Mouse (Mus musculus): ENCODE data around the gene Tfb2m. TPM values are rescaled to one million over a fixed set of nuclear protein-coding genes. Genes with fewer than 3 reads are reported as not detected.
A peak's percentile ranks its signal among the peaks of the same experiment; 100 is the strongest.

Tfb2m gene
- total RNA-seq, 1 experiment, result 18.7 TPM

DNA sequence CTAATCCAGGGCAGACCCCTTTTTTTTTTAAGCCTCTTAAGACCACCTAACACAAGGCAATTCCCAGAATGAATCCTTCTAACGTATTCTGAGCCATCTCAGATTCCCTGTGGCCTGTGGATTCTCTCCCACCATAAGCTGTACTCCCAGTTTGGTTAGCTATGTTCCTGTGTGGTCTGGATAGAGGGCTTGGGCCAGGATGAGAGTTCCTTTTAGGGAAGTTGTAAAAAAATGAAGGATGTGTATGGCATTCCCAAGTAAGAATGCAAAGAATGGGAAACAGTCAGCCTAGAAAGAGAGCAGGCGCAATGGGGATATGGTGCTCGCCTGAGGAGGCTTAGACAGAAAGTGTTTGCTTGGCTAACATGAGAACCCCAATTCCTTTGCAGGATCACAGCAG is 46.8 kb downstream of the Tfb2m start:
- Histone ChIP-seq H3K27ac (ENCODE audit: insufficient read depth, low read depth, low read length, poor library complexity, severe bottlenecking) (no peak overlapping the region), H3K36me3 (ENCODE audit: control insufficient read depth, insufficient read depth, low read length, poor library complexity, severe bottlenecking) (peaks cover 3% of the 10 kb centered on the region; the same call in 1 of the 2 replicates), H3K4me1 (ENCODE audit: control insufficient read depth in 2 of 2, insufficient read depth in 2 of 2, low read length in 2 of 2, poor library complexity in 1 of 2) (no peaks in the 10 kb centered on the region; a peak in 1 of 4 replicates), H3K4me3 (ENCODE audit: insufficient read depth in 1 of 2, low read depth in 1 of 2, low read length in 2 of 2, poor library complexity in 1 of 2, severe bottlenecking in 1 of 2) (no peak overlapping the region), H3K9me3 (ENCODE audit: control insufficient read depth, insufficient read depth, low read depth, low read length) (no peaks in the 10 kb centered on the region), H3K9ac (ENCODE audit: insufficient read depth, low read depth, low read length, poor library complexity, severe bottlenecking) (no peak overlapping the region)
- in situ Hi-C loops (cut with MboI; ENCODE audit: low sequenced_read_pairs in 2 of 2, unreplicated experiment in 2 of 2), result no loop called here
- TF ChIP-seq ZNF384 (IDR thresholded peaks at IDR 0.05; ENCODE audit: low read depth, low read length), result no peak
- TF ChIP-seq HCFC1 (IDR thresholded peaks at IDR 0.05; ENCODE audit: borderline replicate concordance, insufficient read depth, low read length), result no peak
- TF ChIP-seq CHD2 (IDR thresholded peaks at IDR 0.05; ENCODE audit: low read depth, low read length), result no peak
- TF ChIP-seq ZC3H11A (IDR thresholded peaks at IDR 0.05; ENCODE audit: borderline replicate concordance, low read depth, low read length), result no peak
- TF ChIP-seq MAFK (IDR thresholded peaks at IDR 0.05; ENCODE audit: insufficient read depth, low read depth, low read length), result no peak
- no peak for DNase-seq (ENCODE audit: low read depth, low spot score)

DNA sequence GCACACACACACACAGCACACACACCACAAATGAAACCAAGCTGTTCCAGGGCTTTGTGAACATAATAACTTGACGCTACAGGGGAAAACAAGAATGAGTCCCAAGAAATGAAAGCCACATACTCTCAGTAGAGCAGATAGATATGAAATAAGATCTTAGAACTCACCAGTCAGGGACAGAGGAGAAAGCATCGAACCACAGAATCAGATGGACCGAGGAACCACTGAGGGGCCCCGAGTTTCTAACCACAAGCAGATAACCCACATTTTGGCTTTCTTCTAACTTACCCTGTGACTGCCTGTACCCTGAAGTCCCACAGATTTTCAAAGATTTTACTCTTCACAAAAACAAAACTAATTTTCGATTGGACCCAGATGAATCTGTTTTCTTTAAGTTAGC is 53.2 kb downstream of the Tfb2m start:
- Histone ChIP-seq H3K9me3 (ENCODE audit: control insufficient read depth, insufficient read depth, low read depth, low read length) (no peaks in the 10 kb centered on the region), H3K9ac (ENCODE audit: insufficient read depth, low read depth, low read length, poor library complexity, severe bottlenecking) (no peak overlapping the region), H3K4me3 (ENCODE audit: insufficient read depth in 1 of 2, low read depth in 1 of 2, low read length in 2 of 2, poor library complexity in 1 of 2, severe bottlenecking in 1 of 2) (no peak overlapping the region), H3K4me1 (ENCODE audit: control insufficient read depth in 2 of 2, insufficient read depth in 2 of 2, low read length in 2 of 2, poor library complexity in 1 of 2) (peaks cover 0 to 2% of the 10 kb centered on the region in 2 experiments; a peak in 1 of 4 replicates), H3K27ac (ENCODE audit: insufficient read depth, low read depth, low read length, poor library complexity, severe bottlenecking) (no peak overlapping the region), H3K36me3 (ENCODE audit: control insufficient read depth, insufficient read depth, low read length, poor library complexity, severe bottlenecking) (no peaks in the 10 kb centered on the region)
- TF ChIP-seq ZC3H11A (IDR thresholded peaks at IDR 0.05; ENCODE audit: borderline replicate concordance, low read depth, low read length), result no peak
- TF ChIP-seq CHD2 (IDR thresholded peaks at IDR 0.05; ENCODE audit: low read depth, low read length), result no peak
- no peak for TF ChIP-seq ZNF384 (IDR thresholded peaks at IDR 0.05; ENCODE audit: low read depth, low read length)
- TF ChIP-seq MAFK (IDR thresholded peaks at IDR 0.05; ENCODE audit: insufficient read depth, low read depth, low read length), result no peak
- TF ChIP-seq HCFC1 (IDR thresholded peaks at IDR 0.05; ENCODE audit: borderline replicate concordance, insufficient read depth, low read length), result no peak
- DNase-seq (ENCODE audit: low read depth, low spot score), result no peak
- in situ Hi-C loops (cut with MboI; ENCODE audit: low sequenced_read_pairs in 2 of 2, unreplicated experiment in 2 of 2), result no loop called here

- Histone ChIP-seq H3K9ac (ENCODE audit: insufficient read depth, low read depth, low read length, poor library complexity, severe bottlenecking) (no peak overlapping the region), H3K36me3 (ENCODE audit: control insufficient read depth, insufficient read depth, low read length, poor library complexity, severe bottlenecking) (no peaks in the 10 kb centered on the region), H3K4me1 (ENCODE audit: control insufficient read depth in 2 of 2, insufficient read depth in 2 of 2, low read length in 2 of 2, poor library complexity in 1 of 2) (peaks cover 17 to 19% of the 10 kb centered on the region in 2 experiments), H3K27ac (ENCODE audit: insufficient read depth, low read depth, low read length, poor library complexity, severe bottlenecking) (no peak overlapping the region), H3K9me3 (ENCODE audit: control insufficient read depth, insufficient read depth, low read depth, low read length) (no peaks in the 10 kb centered on the region), H3K4me3 (ENCODE audit: insufficient read depth in 1 of 2, low read depth in 1 of 2, low read length in 2 of 2, poor library complexity in 1 of 2, severe bottlenecking in 1 of 2) (no peak overlapping the region)
- TF ChIP-seq ZC3H11A (IDR thresholded peaks at IDR 0.05; ENCODE audit: borderline replicate concordance, low read depth, low read length) (no peak), CHD2 (IDR thresholded peaks at IDR 0.05; ENCODE audit: low read depth, low read length) (no peak), HCFC1 (IDR thresholded peaks at IDR 0.05; ENCODE audit: borderline replicate concordance, insufficient read depth, low read length) (no peak), MAFK (IDR thresholded peaks at IDR 0.05; ENCODE audit: insufficient read depth, low read depth, low read length) (no peak), ZNF384 (IDR thresholded peaks at IDR 0.05; ENCODE audit: low read depth, low read length) (no peak)
- DNase-seq (ENCODE audit: low read depth, low spot score), result no peak
- in situ Hi-C loops (cut with MboI; ENCODE audit: low sequenced_read_pairs in 2 of 2, unreplicated experiment in 2 of 2), result no loop called here
These were observed 57.5 kb downstream of the Tfb2m start for GRCm38 (mm10) chr1:179488520-179488919.

- no peak overlapping the region for H3K9ac ChIP-seq (ENCODE audit: insufficient read depth, low read depth, low read length, poor library complexity, severe bottlenecking)
- H3K27ac ChIP-seq (ENCODE audit: insufficient read depth, low read depth, low read length, poor library complexity, severe bottlenecking), result no peak overlapping the region
- no peaks in the 10 kb centered on the region for H3K9me3 ChIP-seq (ENCODE audit: control insufficient read depth, insufficient read depth, low read depth, low read length)
- in situ Hi-C loops (cut with MboI; ENCODE audit: low sequenced_read_pairs in 2 of 2, unreplicated experiment in 2 of 2), result no loop called here
- H3K36me3 ChIP-seq (ENCODE audit: control insufficient read depth, insufficient read depth, low read length, poor library complexity, severe bottlenecking), result no peaks in the 10 kb centered on the region
- TF ChIP-seq MAFK (IDR thresholded peaks at IDR 0.05; ENCODE audit: insufficient read depth, low read depth, low read length) (no peak), ZC3H11A (IDR thresholded peaks at IDR 0.05; ENCODE audit: borderline replicate concordance, low read depth, low read length) (no peak), CHD2 (IDR thresholded peaks at IDR 0.05; ENCODE audit: low read depth, low read length) (no peak), ZNF384 (IDR thresholded peaks at IDR 0.05; ENCODE audit: low read depth, low read length) (no peak), HCFC1 (IDR thresholded peaks at IDR 0.05; ENCODE audit: borderline replicate concordance, insufficient read depth, low read length) (no peak)
- H3K4me3 ChIP-seq (ENCODE audit: insufficient read depth in 1 of 2, low read depth in 1 of 2, low read length in 2 of 2, poor library complexity in 1 of 2, severe bottlenecking in 1 of 2), result no peak overlapping the region
- H3K4me1 ChIP-seq (ENCODE audit: control insufficient read depth in 2 of 2, insufficient read depth in 2 of 2, low read length in 2 of 2, poor library complexity in 1 of 2), result peaks cover 17 to 19% of the 10 kb centered on the region in 2 experiments
- DNase-seq (ENCODE audit: low read depth, low spot score), result no peak
These were observed 58.1 kb downstream of the Tfb2m start for GRCm38 (mm10) chr1:179487990-179488389.

DNA sequence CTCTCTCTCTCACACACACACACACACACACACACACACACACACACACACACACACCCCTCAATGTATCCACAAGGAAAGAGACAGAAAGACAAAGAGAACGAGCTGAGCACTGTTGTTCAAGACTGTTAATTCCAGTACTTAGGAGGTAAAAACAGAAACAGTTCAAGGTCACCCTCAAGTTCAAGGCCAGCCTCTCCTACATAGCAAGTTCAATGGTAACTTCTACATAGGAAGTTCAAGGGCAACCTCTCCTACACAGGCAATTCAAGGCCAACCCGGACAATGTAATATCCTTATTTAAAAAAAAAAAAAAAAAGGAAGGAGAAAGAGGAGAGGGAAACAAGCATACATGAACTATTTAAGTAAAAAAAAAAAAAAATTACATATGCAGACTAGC is 58.8 kb downstream of the Tfb2m start:
- in situ Hi-C loops (cut with MboI; ENCODE audit: low sequenced_read_pairs in 2 of 2, unreplicated experiment in 2 of 2), result no loop called here

More for the DNA sequence above, 58.8 kb downstream of the Tfb2m start:
- Histone ChIP-seq H3K27ac (ENCODE audit: insufficient read depth, low read depth, low read length, poor library complexity, severe bottlenecking) (peak overlapping the region; percentile 16; the same call in 1 of the 2 replicates), H3K36me3 (ENCODE audit: control insufficient read depth, insufficient read depth, low read length, poor library complexity, severe bottlenecking) (no peaks in the 10 kb centered on the region), H3K4me1 (ENCODE audit: control insufficient read depth in 2 of 2, insufficient read depth in 2 of 2, low read length in 2 of 2, poor library complexity in 1 of 2) (peaks cover 17 to 19% of the 10 kb centered on the region in 2 experiments), H3K9ac (ENCODE audit: insufficient read depth, low read depth, low read length, poor library complexity, severe bottlenecking) (no peak overlapping the region), H3K9me3 (ENCODE audit: control insufficient read depth, insufficient read depth, low read depth, low read length) (no peaks in the 10 kb centered on the region), H3K4me3 (ENCODE audit: insufficient read depth in 1 of 2, low read depth in 1 of 2, low read length in 2 of 2, poor library complexity in 1 of 2, severe bottlenecking in 1 of 2) (no peak overlapping the region)
- DNase-seq (ENCODE audit: low read depth, low spot score), result no peak
- TF ChIP-seq ZC3H11A (IDR thresholded peaks at IDR 0.05; ENCODE audit: borderline replicate concordance, low read depth, low read length) (no peak), HCFC1 (IDR thresholded peaks at IDR 0.05; ENCODE audit: borderline replicate concordance, insufficient read depth, low read length) (no peak), CHD2 (IDR thresholded peaks at IDR 0.05; ENCODE audit: low read depth, low read length) (no peak), ZNF384 (IDR thresholded peaks at IDR 0.05; ENCODE audit: low read depth, low read length) (peak; percentile 67), MAFK (IDR thresholded peaks at IDR 0.05; ENCODE audit: insufficient read depth, low read depth, low read length) (no peak)
